Mouse (Mus musculus): ENCODE measurements around the gene Rbms1. TPM values are rescaled to one million over a fixed set of nuclear protein-coding genes. Genes with fewer than 3 reads are reported as not detected.

Rbms1 gene
- total RNA-seq, 1 experiment from 2014 or later, result 19.8 TPM

DNA sequence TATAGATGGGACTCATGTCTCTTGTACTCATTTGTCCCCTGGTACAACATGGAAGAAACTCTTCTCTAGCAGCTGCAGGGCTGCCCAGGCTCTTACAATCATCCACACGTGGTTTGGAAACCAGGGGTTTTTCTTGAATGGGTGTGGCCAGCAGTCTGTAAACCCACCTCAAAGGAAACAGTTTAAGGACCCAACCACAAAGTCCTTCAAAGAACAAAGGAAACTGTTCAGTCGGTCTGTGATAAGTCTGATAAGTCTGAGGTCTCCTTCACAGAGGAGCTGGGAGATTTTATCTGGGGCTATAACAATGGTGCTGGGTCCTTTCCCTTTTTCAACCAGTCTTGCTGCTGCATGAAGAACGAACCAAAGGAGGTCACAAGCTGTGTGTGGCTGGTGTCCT lies 188.5 kb downstream of the Rbms1 start:
- ATAC-seq (replicated peaks in 1 of 2; ENCODE audit: insufficient read depth in 1 of 2, low FRiP score in 2 of 2, low TSS enrichment in 1 of 2, low read depth in 1 of 2, poor library complexity in 2 of 2, severe bottlenecking in 2 of 2), result peak; percentile 91 to 97

GRCm38 (mm10) chr2:60773592-60773991 lies 189.4 kb downstream of the Rbms1 start:
- no peak for ATAC-seq (replicated peaks in 1 of 2; ENCODE audit: insufficient read depth in 1 of 2, low FRiP score in 2 of 2, low TSS enrichment in 1 of 2, low read depth in 1 of 2, poor library complexity in 2 of 2, severe bottlenecking in 2 of 2)

- no peak for ATAC-seq (replicated peaks in 1 of 2; ENCODE audit: insufficient read depth in 1 of 2, low FRiP score in 2 of 2, low TSS enrichment in 1 of 2, low read depth in 1 of 2, poor library complexity in 2 of 2, severe bottlenecking in 2 of 2)
Observed at GRCm38 (mm10) chr2:60766420-60766819, 196.6 kb downstream of the Rbms1 start.

DNA sequence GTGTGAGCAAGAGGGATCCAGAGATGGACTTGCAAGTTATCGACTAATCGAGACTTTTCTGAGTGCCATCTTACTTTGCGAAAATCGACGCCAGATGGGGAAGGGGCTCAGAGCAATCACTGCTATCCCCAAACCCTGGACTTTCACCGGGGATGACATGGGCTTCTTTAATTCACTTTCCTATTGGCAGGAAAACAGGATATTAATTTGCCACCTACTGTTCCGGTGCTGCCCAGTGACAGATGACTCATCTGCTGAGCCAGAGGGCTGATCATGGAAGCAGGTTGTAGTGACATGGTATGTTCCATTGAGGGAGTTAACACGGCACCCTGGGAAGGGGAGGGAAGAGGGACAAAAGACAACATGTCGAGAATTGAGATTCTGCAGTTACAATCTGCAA lies 206.8 kb downstream of the Rbms1 start:
- ATAC-seq (replicated peaks in 1 of 2; ENCODE audit: insufficient read depth in 1 of 2, low FRiP score in 2 of 2, low TSS enrichment in 1 of 2, low read depth in 1 of 2, poor library complexity in 2 of 2, severe bottlenecking in 2 of 2), result no peak

- no peak for ATAC-seq (replicated peaks in 1 of 2; ENCODE audit: insufficient read depth in 1 of 2, low FRiP score in 2 of 2, low TSS enrichment in 1 of 2, low read depth in 1 of 2, poor library complexity in 2 of 2, severe bottlenecking in 2 of 2)
Observed at GRCm38 (mm10) chr2:60755101-60755500, 207.9 kb downstream of the Rbms1 start.

DNA sequence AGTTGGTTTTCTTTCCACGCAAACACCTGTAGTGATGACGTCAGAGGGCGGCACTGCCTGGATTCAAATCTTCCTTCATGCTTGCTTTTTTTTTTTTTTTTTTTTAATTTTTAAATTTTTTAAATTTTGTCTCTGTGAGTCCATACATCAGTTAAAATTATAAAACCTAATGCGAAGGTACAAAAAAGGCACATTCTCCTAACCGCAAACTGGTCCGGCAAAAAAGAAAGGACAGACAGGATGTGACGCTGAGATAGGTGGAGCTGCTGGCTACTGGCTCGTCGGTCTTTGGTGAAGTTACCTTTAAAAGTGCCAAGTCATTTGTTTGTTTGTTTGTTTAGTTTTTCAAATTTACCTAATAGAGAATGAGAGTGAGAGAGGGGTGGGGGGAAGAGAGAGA lies 211.7 kb downstream of the Rbms1 start:
- ATAC-seq (replicated peaks in 1 of 2; ENCODE audit: insufficient read depth in 1 of 2, low FRiP score in 2 of 2, low TSS enrichment in 1 of 2, low read depth in 1 of 2, poor library complexity in 2 of 2, severe bottlenecking in 2 of 2), result no peak

DNA sequence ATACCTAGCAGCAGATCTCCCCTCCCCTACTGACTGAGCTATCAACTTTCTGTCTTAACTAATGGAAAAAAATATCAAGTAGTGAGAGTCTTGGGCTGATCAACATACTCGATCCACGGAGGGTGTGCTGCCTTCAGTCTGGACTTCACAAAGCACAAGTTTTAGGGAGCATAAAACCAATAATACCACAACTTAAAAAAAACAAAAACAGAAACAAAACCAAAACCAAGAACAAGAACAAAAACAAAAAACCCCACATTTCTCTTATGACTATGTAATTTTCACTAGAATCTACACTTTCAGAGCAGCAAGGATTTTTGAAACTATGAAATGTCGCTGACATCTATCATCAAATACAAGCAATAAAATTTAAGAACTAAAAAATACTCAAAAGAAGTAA lies 212.4 kb downstream of the Rbms1 start:
- ATAC-seq (replicated peaks in 1 of 2; ENCODE audit: insufficient read depth in 1 of 2, low FRiP score in 2 of 2, low TSS enrichment in 1 of 2, low read depth in 1 of 2, poor library complexity in 2 of 2, severe bottlenecking in 2 of 2), result no peak

DNA sequence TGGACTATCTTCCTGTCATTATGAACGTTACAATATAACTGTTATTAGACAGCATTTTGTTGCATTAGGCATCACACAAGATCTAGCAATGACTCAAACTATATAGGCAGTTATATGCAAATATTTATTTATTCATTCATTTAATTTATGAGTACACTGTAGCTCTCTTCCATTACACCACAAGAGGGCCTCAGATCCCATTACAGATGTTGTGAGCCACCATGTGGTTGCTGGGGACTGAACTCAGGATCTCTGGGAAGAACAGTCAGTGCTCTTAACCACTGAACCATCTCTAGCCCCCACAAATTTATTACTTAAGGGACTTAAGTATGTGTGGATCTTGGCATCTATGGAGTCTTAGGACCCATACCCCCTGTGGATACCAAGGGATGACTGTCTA lies 214.4 kb downstream of the Rbms1 start:
- no peak for ATAC-seq (replicated peaks in 1 of 2; ENCODE audit: insufficient read depth in 1 of 2, low FRiP score in 2 of 2, low TSS enrichment in 1 of 2, low read depth in 1 of 2, poor library complexity in 2 of 2, severe bottlenecking in 2 of 2)

DNA sequence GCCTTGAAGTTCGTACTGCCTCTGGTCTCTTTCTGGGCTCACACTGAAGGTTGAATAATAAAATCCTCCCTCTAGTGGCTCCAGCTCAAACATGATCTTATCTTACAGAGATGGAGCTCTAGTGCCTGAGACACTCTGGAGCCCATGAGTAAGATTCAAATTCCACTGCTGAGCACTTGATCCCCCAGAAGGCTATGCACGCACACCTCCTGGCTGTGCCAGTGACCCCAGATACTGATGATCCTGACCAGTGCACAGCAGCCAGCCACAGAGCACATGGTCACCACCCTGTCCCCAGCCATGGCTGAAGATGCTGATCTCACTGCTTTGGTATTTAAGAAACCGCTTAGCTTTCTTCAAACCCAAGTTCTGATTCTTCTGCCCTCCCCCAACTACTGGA lies 215.4 kb downstream of the Rbms1 start:
- no peak for ATAC-seq (replicated peaks in 1 of 2; ENCODE audit: insufficient read depth in 1 of 2, low FRiP score in 2 of 2, low TSS enrichment in 1 of 2, low read depth in 1 of 2, poor library complexity in 2 of 2, severe bottlenecking in 2 of 2)

GRCm38 (mm10) chr2:60744674-60745073 lies 218.3 kb downstream of the Rbms1 start:
- no peak for ATAC-seq (replicated peaks in 1 of 2; ENCODE audit: insufficient read depth in 1 of 2, low FRiP score in 2 of 2, low TSS enrichment in 1 of 2, low read depth in 1 of 2, poor library complexity in 2 of 2, severe bottlenecking in 2 of 2)

- ATAC-seq (replicated peaks in 1 of 2; ENCODE audit: insufficient read depth in 1 of 2, low FRiP score in 2 of 2, low TSS enrichment in 1 of 2, low read depth in 1 of 2, poor library complexity in 2 of 2, severe bottlenecking in 2 of 2), result peak; percentile 49 to 89; a peak in 3 of 4 replicates
Observed at GRCm38 (mm10) chr2:60739389-60740137, 223.4 kb downstream of the Rbms1 start.

GRCm38 (mm10) chr2:60730929-60731328 lies 232.1 kb downstream of the Rbms1 start:
- ATAC-seq (replicated peaks in 1 of 2; ENCODE audit: insufficient read depth in 1 of 2, low FRiP score in 2 of 2, low TSS enrichment in 1 of 2, low read depth in 1 of 2, poor library complexity in 2 of 2, severe bottlenecking in 2 of 2), result no peak

GRCm38 (mm10) chr2:60730024-60730423 lies 233.0 kb downstream of the Rbms1 start:
- no peak for ATAC-seq (replicated peaks in 1 of 2; ENCODE audit: insufficient read depth in 1 of 2, low FRiP score in 2 of 2, low TSS enrichment in 1 of 2, low read depth in 1 of 2, poor library complexity in 2 of 2, severe bottlenecking in 2 of 2)

GRCm38 (mm10) chr2:60728902-60729585 lies 233.9 kb downstream of the Rbms1 start:
- ATAC-seq (replicated peaks in 1 of 2; ENCODE audit: insufficient read depth in 1 of 2, low FRiP score in 2 of 2, low TSS enrichment in 1 of 2, low read depth in 1 of 2, poor library complexity in 2 of 2, severe bottlenecking in 2 of 2), result no peak

DNA sequence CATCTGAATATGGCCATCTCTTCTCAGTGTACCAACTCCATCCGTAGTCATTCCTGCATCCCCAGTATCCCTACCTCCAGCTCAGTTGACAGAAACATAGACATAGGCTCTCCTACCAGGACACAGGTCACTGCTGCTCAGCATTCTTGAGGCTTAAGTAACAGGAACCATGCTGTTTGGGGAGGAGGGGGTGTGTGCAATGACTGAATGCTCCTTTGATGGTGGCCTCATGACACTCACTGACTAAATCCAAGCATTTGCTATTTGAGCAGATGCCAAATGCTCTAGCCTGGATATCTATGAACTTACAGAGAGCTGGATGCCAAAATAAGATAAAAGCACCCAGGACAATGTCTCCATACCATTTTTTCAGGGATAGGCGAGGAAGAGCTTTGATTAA lies 238.3 kb downstream of the Rbms1 start:
- ATAC-seq (replicated peaks in 1 of 2; ENCODE audit: insufficient read depth in 1 of 2, low FRiP score in 2 of 2, low TSS enrichment in 1 of 2, low read depth in 1 of 2, poor library complexity in 2 of 2, severe bottlenecking in 2 of 2), result no peak

GRCm38 (mm10) chr2:60722967-60723366 lies 240.0 kb downstream of the Rbms1 start:
- no peak for ATAC-seq (replicated peaks in 1 of 2; ENCODE audit: insufficient read depth in 1 of 2, low FRiP score in 2 of 2, low TSS enrichment in 1 of 2, low read depth in 1 of 2, poor library complexity in 2 of 2, severe bottlenecking in 2 of 2)

- no peak for ATAC-seq (replicated peaks in 1 of 2; ENCODE audit: insufficient read depth in 1 of 2, low FRiP score in 2 of 2, low TSS enrichment in 1 of 2, low read depth in 1 of 2, poor library complexity in 2 of 2, severe bottlenecking in 2 of 2)
Observed at GRCm38 (mm10) chr2:60722514-60722913, 240.5 kb downstream of the Rbms1 start, which contains the start of gene Itgb6. TSS of gene Itgb6 (minus strand) at chr2:60722643.

DNA sequence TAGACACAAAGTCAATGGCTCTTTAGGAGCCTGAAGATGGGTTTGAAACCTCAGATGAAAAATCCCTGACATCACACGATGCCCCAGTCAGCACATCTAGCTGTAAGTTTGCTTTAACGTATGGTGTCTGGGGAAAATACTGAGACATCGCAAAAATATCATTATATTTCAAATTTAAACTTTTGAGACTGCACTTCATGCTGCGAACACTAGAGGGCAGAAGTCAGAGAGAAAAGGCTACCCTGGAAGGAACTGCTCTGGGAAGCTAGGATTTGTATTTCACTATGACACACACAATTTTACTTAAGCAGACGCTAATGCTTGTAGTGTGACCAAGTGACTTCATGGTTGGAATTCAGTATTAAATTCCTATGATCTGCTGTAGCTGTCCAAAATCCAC lies 242.1 kb downstream of the Rbms1 start:
- 0 out of 4 replicates have a peak, but pooled peaks of 1 of the 2 experiments have one; percentile 43 for ATAC-seq (replicated peaks in 1 of 2; ENCODE audit: insufficient read depth in 1 of 2, low FRiP score in 2 of 2, low TSS enrichment in 1 of 2, low read depth in 1 of 2, poor library complexity in 2 of 2, severe bottlenecking in 2 of 2)

DNA sequence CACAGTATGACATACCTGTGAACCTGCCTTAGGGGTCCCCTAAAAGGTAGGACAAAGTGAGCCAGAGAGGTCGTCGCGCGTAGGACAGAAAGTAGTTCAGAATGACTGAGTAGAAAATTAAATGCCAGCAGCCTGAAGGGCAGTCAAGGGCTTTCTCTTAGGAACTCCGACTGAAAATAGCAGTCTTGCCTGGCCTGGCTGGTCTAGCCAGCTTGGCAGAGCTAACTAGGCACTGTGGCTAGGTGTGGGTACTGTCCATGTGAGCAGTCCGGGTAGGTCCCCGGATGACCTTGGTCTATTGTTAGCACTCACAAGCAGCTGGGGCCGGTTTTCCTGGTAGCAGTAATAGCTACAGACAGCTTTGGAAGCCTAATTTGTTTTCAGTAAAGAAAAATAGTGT lies 242.8 kb downstream of the Rbms1 start:
- ATAC-seq (replicated peaks in 1 of 2; ENCODE audit: insufficient read depth in 1 of 2, low FRiP score in 2 of 2, low TSS enrichment in 1 of 2, low read depth in 1 of 2, poor library complexity in 2 of 2, severe bottlenecking in 2 of 2), result no peak

Data from hematopoietic stem cell, adult 5-6 weeks (primary cell).